Mouse (Mus musculus) layer of hippocampus, adult 2 months (tissue): ENCODE measurements around the gene Mrps18c. TPM values are rescaled to one million over a fixed set of nuclear protein-coding genes. Genes with fewer than 3 reads are reported as not detected.

Experiments
- DNase-seq, 2 experiments: peaks; one replicate each; pipeline ENCODE4 v3.0.0; 2022; ENCODE audit warnings: low spot score in 2 of 2
- H3K27ac ChIP-seq: fragments of 200-600 bp; 2 replicates; pipeline ENCODE4 v1.8.1; 2022
- H3K4me3 ChIP-seq: fragments of 200-600 bp; 2 replicates; pipeline ENCODE4 v1.8.1; 2022; ENCODE audit warnings: mild to moderate bottlenecking
- CTCF ChIP-seq: fragments of 200-600 bp; conservative IDR thresholded peaks from 2 replicates; pipeline ENCODE4 v1.8.1; 2022; ENCODE audit warnings: antibody characterized with exemption, mild to moderate bottlenecking, moderate library complexity
- total RNA-seq, 2 experiments: library from RNA; stranded (reverse); gene quantifications; 2 replicates each; pipeline ENCODE4 v1.2.3; 2021

Mrps18c gene
- total RNA-seq, 2 experiments from 2014 or later = 55.6 to 66.2 TPM

DNA sequence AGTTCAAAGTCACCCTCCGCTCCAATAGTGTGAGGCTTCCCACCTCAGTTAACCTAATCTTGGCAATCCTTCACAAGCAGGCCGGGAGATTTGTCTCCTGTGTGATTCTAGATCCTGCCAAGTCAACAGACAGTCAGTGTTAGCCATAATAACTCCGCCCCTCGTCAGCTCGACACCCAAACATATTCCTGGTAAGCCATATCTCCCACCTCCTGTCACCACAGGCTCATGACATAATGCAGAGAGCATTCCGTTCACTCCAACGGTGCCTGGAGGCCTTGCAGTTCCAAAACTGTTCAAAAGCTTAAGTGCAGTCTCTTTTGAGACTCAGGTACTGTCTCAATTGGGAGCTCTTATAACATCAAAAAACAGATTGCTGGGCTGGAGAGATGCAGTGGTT lies 39.5 kb downstream of the Mrps18c start:
- Histone ChIP-seq H3K27ac (no peak overlapping the region), H3K4me3 (no peak overlapping the region)
- DNase-seq = no peak
- no peak for TF ChIP-seq CTCF

DNA sequence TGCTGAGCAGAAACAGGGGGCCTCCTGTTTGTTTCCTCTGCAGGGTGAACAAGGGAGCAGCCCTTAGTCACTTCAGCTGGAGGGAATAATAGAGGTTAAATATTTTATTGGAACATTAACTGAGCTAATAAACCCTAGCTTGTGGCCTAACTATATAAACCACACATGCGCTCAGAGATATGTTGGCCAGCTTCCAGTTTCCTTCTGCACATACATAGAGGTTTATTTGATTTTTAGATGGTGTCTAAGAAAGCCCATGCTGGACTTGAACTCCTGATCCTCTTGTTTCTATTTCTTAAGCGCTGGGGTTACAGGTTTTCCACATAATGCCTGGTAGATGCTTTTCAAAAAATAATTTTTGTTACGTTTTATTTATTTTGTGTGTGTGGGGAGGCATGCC lies 46.1 kb downstream of the Mrps18c start:
- Histone ChIP-seq H3K27ac (no peak overlapping the region), H3K4me3 (no peak overlapping the region)
- TF ChIP-seq CTCF = no peak
- DNase-seq = no peak

DNA sequence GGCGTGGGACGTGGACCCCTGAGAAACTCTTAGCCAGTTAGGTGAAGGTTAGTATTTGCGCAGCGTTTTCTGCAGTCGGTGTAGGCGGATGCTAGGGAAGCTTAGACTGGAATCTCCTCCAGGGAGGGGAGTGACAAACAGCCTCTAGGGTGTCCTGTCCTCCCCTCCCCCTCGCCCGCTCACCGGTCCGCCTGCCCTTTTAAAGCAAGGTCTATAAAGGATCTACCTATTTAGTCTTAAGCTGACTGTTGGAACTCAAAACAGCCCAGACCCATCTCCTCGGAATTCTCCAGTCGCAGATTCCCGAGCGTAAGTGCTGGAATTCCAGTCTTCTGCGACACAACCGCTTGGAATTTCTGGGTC lies 47.0 kb downstream of the Mrps18c start, which contains the start of gene Gpat3:
Gpat3 (plus strand) TSS at position 229 of the 363 bp plus-strand sequence.
- no peak for TF ChIP-seq CTCF
- Histone ChIP-seq H3K27ac (peak within 1 kb of the TSS; percentile 53; the same call in 1 of the 2 replicates), H3K4me3 (peak within 1 kb of the TSS; percentile 78)
- DNase-seq = peak in 1 of 2 experiments; percentile 14

DNA sequence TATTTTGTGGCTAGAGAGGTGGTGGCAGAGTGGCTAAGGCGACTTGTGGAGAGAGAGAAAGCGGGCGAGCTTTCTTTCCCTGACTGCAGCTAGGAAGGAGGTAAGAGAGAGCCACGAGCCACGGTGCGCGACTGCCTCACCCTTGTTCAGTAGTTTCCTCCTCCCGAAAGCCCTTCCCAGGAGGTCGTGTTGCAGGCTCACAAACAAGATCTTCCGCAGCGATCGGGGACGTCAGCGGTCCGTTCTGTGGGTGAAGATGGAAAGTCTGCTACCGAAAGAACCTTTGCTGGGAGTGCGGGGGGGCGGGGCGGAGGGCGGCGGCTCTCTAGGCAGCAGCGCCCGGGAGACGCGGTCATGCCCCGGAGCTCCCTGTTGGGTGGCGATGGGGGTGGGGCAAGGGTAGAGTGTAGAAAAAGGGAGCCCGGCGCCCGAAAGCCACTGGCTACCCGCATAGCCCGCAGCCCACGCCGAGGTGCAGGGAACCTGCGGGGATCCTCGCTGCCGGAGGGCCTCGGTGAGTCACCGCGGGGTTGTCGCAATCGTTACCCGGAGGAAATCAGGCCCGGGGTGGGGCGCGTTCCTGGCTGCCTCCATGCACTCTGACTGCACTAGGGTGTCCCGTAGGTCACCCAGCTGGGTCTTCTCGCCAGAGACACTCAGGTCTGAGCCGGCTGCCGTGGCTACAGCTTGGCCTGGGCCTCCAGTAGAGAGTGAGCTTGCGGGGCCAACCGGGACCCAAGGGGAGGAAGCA lies 47.6 kb downstream of the Mrps18c start:
- Histone ChIP-seq H3K27ac (peak overlapping the region; percentile 53; the same call in 1 of the 2 replicates), H3K4me3 (peak overlapping the region; percentile 78)
- no peak for TF ChIP-seq CTCF
- peak; percentile 19 to 46 for DNase-seq

DNA sequence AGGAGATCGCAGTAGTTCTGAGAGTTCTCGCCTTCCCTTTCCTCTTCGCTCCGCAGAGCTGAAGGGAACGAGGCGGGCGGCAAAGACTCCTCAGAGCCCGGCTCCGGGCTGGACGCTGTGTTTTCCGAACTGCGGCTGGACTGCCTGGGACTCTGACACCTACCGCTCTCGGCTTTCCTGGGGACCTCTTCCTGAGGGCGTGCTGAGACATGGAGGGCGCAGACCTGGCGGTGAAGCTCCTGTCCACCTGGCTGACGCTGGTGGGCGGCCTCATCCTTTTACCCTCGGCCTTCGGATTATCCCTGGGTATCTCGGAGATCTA lies 48.1 kb downstream of the Mrps18c start:
- no peak for DNase-seq
- peak overlapping the region; percentile 53; the same call in 1 of the 2 replicates for H3K27ac ChIP-seq
- TF ChIP-seq CTCF = no peak
- H3K4me3 ChIP-seq = peak overlapping the region; percentile 78

DNA sequence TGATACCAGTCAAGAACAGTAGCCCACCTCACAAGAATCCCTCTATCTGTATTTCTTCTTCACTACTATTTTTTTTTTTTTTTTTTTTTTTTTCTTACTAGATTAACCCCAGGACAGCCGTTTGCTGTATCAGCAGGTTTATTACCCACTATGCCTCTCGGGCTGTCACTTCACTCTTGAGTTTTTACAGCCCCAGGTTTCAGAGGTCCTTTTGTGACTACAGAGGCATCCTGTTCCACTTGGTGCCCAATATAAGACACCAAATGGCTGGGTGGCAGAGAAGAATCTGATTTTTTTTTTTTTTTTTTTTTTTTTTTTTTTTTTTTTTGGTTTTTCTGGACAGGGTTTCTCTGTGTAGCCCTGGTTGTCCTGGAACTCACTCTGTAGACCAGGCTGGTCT lies 48.7 kb downstream of the Mrps18c start:
- Histone ChIP-seq H3K4me3 (no peak overlapping the region), H3K27ac (no peak overlapping the region)
- no peak for TF ChIP-seq CTCF
- DNase-seq = no peak

DNA sequence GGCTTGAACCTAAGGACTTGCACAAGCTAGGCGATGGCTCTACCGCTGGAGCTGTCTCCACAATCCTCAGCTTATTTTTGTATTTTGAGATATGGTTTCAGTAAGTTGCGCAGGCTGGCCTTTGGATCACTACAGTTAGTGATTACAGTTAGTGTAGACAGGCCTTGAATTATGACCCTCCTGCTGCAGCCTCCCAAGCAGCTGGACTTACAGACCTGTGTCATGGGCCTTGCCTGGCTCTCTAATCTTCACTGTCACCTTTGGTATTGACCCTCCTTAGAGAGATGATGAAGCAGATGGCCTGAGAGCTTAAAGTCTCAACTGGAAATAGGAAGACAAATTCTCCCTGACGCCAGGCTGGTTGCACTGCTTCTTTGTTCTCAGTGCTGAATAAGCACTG lies 55.5 kb downstream of the Mrps18c start:
- TF ChIP-seq CTCF = no peak
- DNase-seq = no peak
- Histone ChIP-seq H3K27ac (no peak overlapping the region), H3K4me3 (no peak overlapping the region)

Other genes starting within 250 kb of the Mrps18c start
- gene Plac8, start 226.4 kb upstream of the Mrps18c start, total RNA-seq = not detected
- 10 to 100 TPM; 84.1 to 86.9 TPM for gene Coq2, start 123.5 kb upstream of the Mrps18c start, total RNA-seq
- under 1 TPM; 0.38 to 0.86 TPM for gene Hpse, start 78.9 kb upstream of the Mrps18c start, total RNA-seq
- gene Helq, start within 50 bp of the Mrps18c start, total RNA-seq = 10 to 100 TPM; 15.8 to 18.1 TPM
- gene Abraxas1, start 22.3 kb downstream of the Mrps18c start, total RNA-seq = 1 to 10 TPM; 8.4 to 9.5 TPM
- gene Gpat3, start 47.1 kb downstream of the Mrps18c start, total RNA-seq = 1 to 10 TPM; 2.1 to 3.7 TPM